Mouse (Mus musculus): ENCODE measurements around the gene Bckdk. TPM values are rescaled to one million over a fixed set of nuclear protein-coding genes. Genes with fewer than 3 reads are reported as not detected.

The Bckdk gene
- polyA plus RNA-seq, 1 experiment from 2014 or later = 99.1 TPM

DNA sequence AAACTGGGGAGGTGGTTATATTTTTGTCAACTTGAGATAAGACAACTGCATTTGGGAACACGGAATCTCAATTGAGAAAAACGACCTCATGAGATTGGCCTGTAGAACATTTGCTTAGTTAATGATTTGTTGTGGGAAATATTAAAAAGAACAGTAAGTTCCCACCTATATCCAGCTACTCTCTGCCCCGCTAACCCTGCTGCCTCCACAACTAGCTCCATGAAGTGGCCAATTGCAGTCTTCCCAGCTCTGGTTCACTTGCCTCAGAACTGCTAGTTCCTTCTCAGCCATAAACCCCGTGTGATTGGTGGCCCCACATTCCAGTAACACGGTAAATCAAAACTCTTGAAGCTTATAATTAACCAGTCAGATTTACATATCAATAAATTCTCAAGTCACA is 55.5 kb downstream of the Bckdk start:
- WGBS = 62% methylated on average over 5 of the region's 5 CpGs
- Histone ChIP-seq H3K36me3 (replicated peaks; ENCODE audit: control insufficient read depth, insufficient read depth, low read depth, low read length) (no peaks in the 10 kb centered on the region), H3K9me3 (replicated peaks; ENCODE audit: control insufficient read depth, low read length) (no peaks in the 10 kb centered on the region), H3K4me2 (ENCODE audit: low read depth, low read length) (no peak overlapping the region), H3K4me3 (ENCODE audit: low read depth, low read length) (no peak overlapping the region), H3K27me3 (ENCODE audit: control insufficient read depth, insufficient read depth, low read length) (no peaks in the 10 kb centered on the region), H3K9ac (replicated peaks; ENCODE audit: low read length) (no peak overlapping the region), H3K27ac (replicated peaks; ENCODE audit: low read depth, low read length) (no peak overlapping the region), H3K4me1 (ENCODE audit: control insufficient read depth, insufficient read depth, low read length) (no peaks in the 10 kb centered on the region)
- ATAC-seq (replicated peaks; ENCODE audit: insufficient number of reproducible peaks, low FRiP score, low TSS enrichment, low read depth) (no peak), DNase-seq (ENCODE audit: low spot score) (no peak)

Other genes starting within 250 kb of the Bckdk start
- gene Bcl7c, start 195.1 kb upstream of the Bckdk start, polyA plus RNA-seq (2014; fragmentation: Nextera tagmentation; extraction: Ambion mirVana) = 84.9 and 86.6 TPM in 2 replicates
- gene Ctf1, start 191.3 kb upstream of the Bckdk start, polyA plus RNA-seq (2014; fragmentation: Nextera tagmentation; extraction: Ambion mirVana) = 17.5 and 19.0 TPM in 2 replicates
- gene Ctf2, start 171.9 kb upstream of the Bckdk start, polyA plus RNA-seq (2014; fragmentation: Nextera tagmentation; extraction: Ambion mirVana) = 0.15 and 0.59 TPM in 2 replicates
- gene Fbxl19, start 159.5 kb upstream of the Bckdk start, polyA plus RNA-seq (2014; fragmentation: Nextera tagmentation; extraction: Ambion mirVana) = 9.4 and 9.5 TPM in 2 replicates
- 8.6 and 8.7 TPM in 2 replicates for gene Orai3, start 134.3 kb upstream of the Bckdk start, polyA plus RNA-seq (2014; fragmentation: Nextera tagmentation; extraction: Ambion mirVana)
- 21.7 and 22.0 TPM in 2 replicates for gene Setd1a, start 127.4 kb upstream of the Bckdk start, polyA plus RNA-seq (2014; fragmentation: Nextera tagmentation; extraction: Ambion mirVana)
- not detected in 2 replicates for gene Gm49388, start 118.5 kb upstream of the Bckdk start, polyA plus RNA-seq (2014; fragmentation: Nextera tagmentation; extraction: Ambion mirVana)
- gene Hsd3b7, start 103.5 kb upstream of the Bckdk start, polyA plus RNA-seq (2014; fragmentation: Nextera tagmentation; extraction: Ambion mirVana) = 8.2 and 8.3 TPM in 2 replicates
- 13.0 and 14.3 TPM in 2 replicates for gene Stx4a, start 79.8 kb upstream of the Bckdk start, polyA plus RNA-seq (2014; fragmentation: Nextera tagmentation; extraction: Ambion mirVana)
- 4.7 and 4.9 TPM in 2 replicates for gene Stx1b, start 79.5 kb upstream of the Bckdk start, polyA plus RNA-seq (2014; fragmentation: Nextera tagmentation; extraction: Ambion mirVana)
- 14.4 and 14.9 TPM in 2 replicates for gene Zfp646, start 27.9 kb upstream of the Bckdk start, polyA plus RNA-seq (2014; fragmentation: Nextera tagmentation; extraction: Ambion mirVana)
- 20.9 and 21.0 TPM in 2 replicates for gene Zfp668, start 27.3 kb upstream of the Bckdk start, polyA plus RNA-seq (2014; fragmentation: Nextera tagmentation; extraction: Ambion mirVana)
- gene Prss53, start 13.1 kb upstream of the Bckdk start, polyA plus RNA-seq (2014; fragmentation: Nextera tagmentation; extraction: Ambion mirVana) = 0.22 and 0.28 TPM in 2 replicates
- gene Gm21974, start 8.6 kb upstream of the Bckdk start, polyA plus RNA-seq (2014; fragmentation: Nextera tagmentation; extraction: Ambion mirVana) = not detected in 2 replicates
- 64.5 and 67.4 TPM in 2 replicates for gene Vkorc1, start 8.5 kb upstream of the Bckdk start, polyA plus RNA-seq (2014; fragmentation: Nextera tagmentation; extraction: Ambion mirVana)
- gene Kat8, start 8.4 kb downstream of the Bckdk start, polyA plus RNA-seq (2014; fragmentation: Nextera tagmentation; extraction: Ambion mirVana) = 49.5 and 55.2 TPM in 2 replicates
- 8.7 and 9.0 TPM in 2 replicates for gene Prss8, start 26.0 kb downstream of the Bckdk start, polyA plus RNA-seq (2014; fragmentation: Nextera tagmentation; extraction: Ambion mirVana)
- gene Prss36, start 42.6 kb downstream of the Bckdk start, polyA plus RNA-seq (2014; fragmentation: Nextera tagmentation; extraction: Ambion mirVana) = 11.0 and 12.2 TPM in 2 replicates
- 52.5 and 57.7 TPM in 2 replicates for gene Fus, start 63.4 kb downstream of the Bckdk start, polyA plus RNA-seq (2014; fragmentation: Nextera tagmentation; extraction: Ambion mirVana)
- gene Pycard, start 89.8 kb downstream of the Bckdk start, polyA plus RNA-seq (2014; fragmentation: Nextera tagmentation; extraction: Ambion mirVana) = 7.3 TPM in 2 replicates
- gene Trim72, start 99.9 kb downstream of the Bckdk start, polyA plus RNA-seq (2014; fragmentation: Nextera tagmentation; extraction: Ambion mirVana) = 0.10 TPM in 1 of 2 replicates, not detected in the other
- 0.39 and 0.91 TPM in 2 replicates for gene Itgam, start 158.6 kb downstream of the Bckdk start, polyA plus RNA-seq (2014; fragmentation: Nextera tagmentation; extraction: Ambion mirVana)
- gene Gm49368, start 158.6 kb downstream of the Bckdk start, polyA plus RNA-seq (2014; fragmentation: Nextera tagmentation; extraction: Ambion mirVana) = not detected in 2 replicates
- 0.24 TPM in 1 of 2 replicates, not detected in the other for gene Itgax, start 225.5 kb downstream of the Bckdk start, polyA plus RNA-seq (2014; fragmentation: Nextera tagmentation; extraction: Ambion mirVana)

Data from embryonic facial prominence, embryonic 11.5 days (tissue).